Mouse (Mus musculus) forebrain, embryonic 16.5 days (tissue): ENCODE measurements around the gene Calm1. TPM values are rescaled to one million over a fixed set of nuclear protein-coding genes. Genes with fewer than 3 reads are reported as not detected.
"Not testable (repeated sequence)": the region's sequence is repeated elsewhere in the genome, so short reads cannot be mapped to it uniquely, and the experiment has no call there.

ENCODE experiments used
- ATAC-seq: fragments of 200-750 bp; cut with Nextera tagmentation; 2 replicates; pipeline ENCODE4 v1.8.0; 2017; ENCODE audit warnings: mild to moderate bottlenecking, moderate library complexity
- H3K27ac ChIP-seq: fragments of 300-500 bp; sonication (generic); 2 replicates; pipeline ENCODE4 v1.5.1; 2014; ENCODE audit warnings: low read length, control low read depth
- H3K27me3 ChIP-seq: fragments of 300-500 bp; sonication (generic); replicated peaks from 2 replicates; pipeline ENCODE4 v1.6.1; 2014; ENCODE audit warnings: low read length; ENCODE audit not compliant: control insufficient read depth, insufficient read depth
- H3K36me3 ChIP-seq: fragments of 300-500 bp; sonication (generic); 2 replicates; pipeline ENCODE4 v1.6.1; 2014; ENCODE audit not compliant: control insufficient read depth, insufficient read depth
- H3K4me1 ChIP-seq: fragments of 300-500 bp; sonication (generic); replicated peaks from 2 replicates; pipeline ENCODE4 v1.6.1; 2014; ENCODE audit warnings: low read length; ENCODE audit not compliant: control insufficient read depth, insufficient read depth
- H3K4me2 ChIP-seq: fragments of 300-500 bp; sonication (generic); 2 replicates; pipeline ENCODE4 v1.6.1; 2014; ENCODE audit warnings: mild to moderate bottlenecking, low read length, control low read depth
- H3K4me3 ChIP-seq: fragments of 300-500 bp; sonication (generic); replicated peaks from 2 replicates; pipeline ENCODE4 v1.5.1; 2014; ENCODE audit warnings: mild to moderate bottlenecking, low read length, control low read depth
- H3K9ac ChIP-seq: fragments of 300-500 bp; sonication (generic); replicated peaks from 2 replicates; pipeline ENCODE4 v1.6.1; 2014; ENCODE audit warnings: low read depth, low read length, control low read depth
- H3K9me3 ChIP-seq: fragments of 300-500 bp; sonication (generic); 2 replicates; pipeline ENCODE4 v1.6.1; 2016; ENCODE audit warnings: low read length; ENCODE audit not compliant: control insufficient read depth
- WGBS: fragments of 180-500 bp; shearing (Covaris S2); extraction: QIAGEN DNeasy Blood & Tissue Kit; methylation state at CpG from one replicate; pipeline ENCODE4 v1.1.7; 2014; 5-methylcytosine and 5-hydroxymethylcytosine counted together
- polyA plus RNA-seq: library from polyadenylated mRNA; unstranded; fragments of >200 nt; fragmentation: Nextera tagmentation; extraction: Ambion mirVana; gene quantifications from 2 replicates; pipeline ENCODE4 v1.2.1, GENCODE M21; 2015

Gene Calm1
- polyA plus RNA-seq, 1 experiment from 2014 or later = 2,140 TPM

DNA sequence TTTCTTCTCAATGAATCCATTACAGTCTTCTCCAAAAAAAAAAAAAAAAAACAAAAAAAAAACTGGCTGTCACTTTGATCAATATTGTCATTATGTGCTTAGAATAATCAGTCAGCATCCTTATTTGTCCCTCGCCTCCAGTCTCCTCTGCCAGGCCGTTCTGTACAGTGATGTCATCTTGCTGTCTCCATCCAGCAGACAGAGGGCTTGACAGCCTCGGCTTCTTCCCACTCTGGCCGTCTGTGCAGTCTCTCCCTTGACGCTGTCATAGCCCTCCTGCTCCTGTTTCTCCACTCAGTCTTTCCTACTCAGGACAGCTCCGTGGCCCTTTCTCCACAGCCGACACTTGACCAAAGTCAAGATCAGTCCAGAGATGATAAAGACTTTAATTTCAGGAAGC is 26.8 kb upstream of the Calm1 start:
- Histone ChIP-seq H3K4me1 (peaks cover 10% of the 10 kb centered on the region), H3K9me3 (no peaks in the 10 kb centered on the region), H3K4me2 (no peak overlapping the region), H3K36me3 (no peaks in the 10 kb centered on the region), H3K9ac (no peak overlapping the region), H3K27me3 (no peaks in the 10 kb centered on the region), H3K4me3 (no peak overlapping the region), H3K27ac (no peak overlapping the region)
- no peak for ATAC-seq
- 76% methylated on average over 7 of the region's 7 CpGs for WGBS

- H3K4me3 ChIP-seq = no peak overlapping the region
- peak; percentile 61 for ATAC-seq
- H3K4me2 ChIP-seq = no peak overlapping the region
- no peaks in the 10 kb centered on the region for H3K4me1 ChIP-seq
- H3K27ac ChIP-seq = no peak overlapping the region
- H3K27me3 ChIP-seq = no peaks in the 10 kb centered on the region
- H3K36me3 ChIP-seq = no peaks in the 10 kb centered on the region
- no peaks in the 10 kb centered on the region for H3K9me3 ChIP-seq
- WGBS = 18% methylated on average over 11 of the region's 11 CpGs
- H3K9ac ChIP-seq = no peak overlapping the region
Observed at GRCm38 (mm10) chr12:100176469-100177056, 22.7 kb upstream of the Calm1 start.

DNA sequence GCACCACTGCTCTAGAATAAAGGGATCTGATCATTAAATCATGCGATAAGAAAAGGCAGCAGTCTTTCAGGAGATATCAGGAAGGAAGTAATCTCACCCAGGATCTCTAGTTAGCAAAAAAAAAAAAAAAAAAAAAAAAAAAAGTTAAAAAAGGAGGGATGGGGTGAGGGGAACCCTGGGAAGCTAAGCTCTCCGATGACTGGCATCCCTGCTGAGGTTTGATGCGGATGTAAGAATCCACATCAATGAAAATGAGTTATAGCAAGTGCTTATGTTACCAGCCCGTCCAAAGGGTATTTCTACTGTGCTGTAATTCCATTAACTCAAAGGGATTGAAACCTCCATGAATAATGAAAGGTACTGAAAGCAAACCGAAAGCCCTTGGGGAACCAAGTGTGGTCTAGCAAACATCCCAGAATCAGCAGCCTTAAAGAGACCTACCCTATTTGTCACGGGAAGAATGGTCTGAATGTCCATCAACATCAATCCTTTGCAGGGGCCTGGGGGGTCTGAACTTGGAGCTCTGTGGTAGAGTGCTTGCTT is 20.3 kb upstream of the Calm1 start:
- ATAC-seq = no peak
- H3K27me3 ChIP-seq = no peaks in the 10 kb centered on the region
- H3K27ac ChIP-seq = no peak overlapping the region
- H3K36me3 ChIP-seq = no peaks in the 10 kb centered on the region
- WGBS = 26% methylated on average over 6 of the region's 6 CpGs
- no peaks in the 10 kb centered on the region for H3K4me1 ChIP-seq
- no peak overlapping the region for H3K9ac ChIP-seq
- no peak overlapping the region for H3K4me2 ChIP-seq
- H3K9me3 ChIP-seq = no peaks in the 10 kb centered on the region
- no peak overlapping the region for H3K4me3 ChIP-seq

DNA sequence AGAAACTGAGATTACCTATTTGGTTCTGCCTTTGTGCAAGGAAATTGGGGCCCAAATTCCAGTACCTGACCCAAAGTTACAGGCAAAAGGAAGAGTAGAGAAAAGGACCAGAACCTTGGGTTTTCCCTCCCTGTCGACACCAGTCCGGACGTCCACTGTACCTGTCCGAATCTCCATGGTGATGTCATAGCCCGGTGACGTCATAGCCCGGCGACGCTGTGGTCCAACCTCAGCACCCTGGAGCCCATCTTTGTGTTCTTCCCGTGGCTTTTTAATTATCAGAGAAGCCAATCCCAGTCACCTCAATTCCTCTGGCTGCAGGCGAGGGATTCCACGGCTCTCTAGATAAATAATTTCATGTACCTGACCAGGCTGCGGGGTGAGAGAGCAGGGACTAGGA is 18.4 kb upstream of the Calm1 start:
- Histone ChIP-seq H3K9me3 (no peaks in the 10 kb centered on the region), H3K4me1 (peaks cover under 1% of the 10 kb centered on the region), H3K27ac (no peak overlapping the region), H3K36me3 (no peaks in the 10 kb centered on the region), H3K27me3 (no peaks in the 10 kb centered on the region), H3K9ac (no peak overlapping the region), H3K4me2 (no peak overlapping the region), H3K4me3 (no peak overlapping the region)
- WGBS = 90% methylated on average over 13 of the region's 13 CpGs
- no peak for ATAC-seq

DNA sequence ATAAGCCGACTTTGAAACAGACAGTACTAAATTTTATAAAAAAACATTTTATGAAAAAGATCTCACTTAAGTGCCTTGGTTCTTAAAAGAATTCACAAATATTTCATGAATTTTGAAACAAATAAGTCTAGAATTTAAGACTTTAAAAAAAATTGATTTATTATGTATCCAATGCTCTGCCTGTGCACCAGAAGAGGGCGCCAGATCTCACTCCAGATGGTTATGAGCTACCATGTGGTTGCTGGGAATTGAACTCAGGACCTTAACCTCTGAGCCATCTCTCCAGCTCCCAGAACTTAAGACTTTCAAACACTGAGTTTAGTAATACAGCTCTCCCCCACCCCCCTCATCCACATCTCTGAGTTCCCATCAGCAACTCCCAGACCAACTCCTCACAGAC is 16.6 kb upstream of the Calm1 start:
- H3K9me3 ChIP-seq = no peaks in the 10 kb centered on the region
- no peaks in the 10 kb centered on the region for H3K27me3 ChIP-seq
- H3K9ac ChIP-seq = no peak overlapping the region
- no peak overlapping the region for H3K4me2 ChIP-seq
- no peaks in the 10 kb centered on the region for H3K36me3 ChIP-seq
- WGBS = 88% methylated on average over 2 of the region's 2 CpGs
- H3K4me3 ChIP-seq = no peak overlapping the region
- ATAC-seq = no peak
- H3K4me1 ChIP-seq = peaks cover 7% of the 10 kb centered on the region
- no peak overlapping the region for H3K27ac ChIP-seq

DNA sequence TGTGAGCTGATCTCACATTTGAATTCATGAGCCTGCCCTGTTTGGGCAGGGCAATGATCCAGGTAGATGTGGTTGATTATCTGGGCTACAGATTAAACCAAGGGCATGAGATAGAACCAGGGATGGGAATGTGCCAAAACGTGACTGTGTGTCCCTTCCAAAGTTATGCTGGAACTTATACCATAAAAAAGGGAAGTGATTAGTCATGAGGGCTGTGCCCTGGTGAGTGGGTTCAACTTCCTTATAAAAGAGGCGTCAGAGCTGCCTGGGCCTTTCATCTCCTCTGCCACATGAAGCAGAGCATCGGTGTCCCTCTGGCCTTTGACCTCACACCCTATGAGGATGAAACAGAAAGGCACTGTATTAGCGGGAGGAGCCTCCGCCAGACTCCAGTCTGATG is 15.3 kb upstream of the Calm1 start:
- peaks cover 13% of the 10 kb centered on the region for H3K4me1 ChIP-seq
- no peak overlapping the region for H3K4me2 ChIP-seq
- no peak overlapping the region for H3K4me3 ChIP-seq
- no peaks in the 10 kb centered on the region for H3K36me3 ChIP-seq
- H3K9me3 ChIP-seq = no peaks in the 10 kb centered on the region
- H3K27ac ChIP-seq = no peak overlapping the region
- H3K27me3 ChIP-seq = no peaks in the 10 kb centered on the region
- H3K9ac ChIP-seq = no peak overlapping the region
- WGBS = 83% methylated on average over 5 of the region's 5 CpGs
- ATAC-seq = no peak

DNA sequence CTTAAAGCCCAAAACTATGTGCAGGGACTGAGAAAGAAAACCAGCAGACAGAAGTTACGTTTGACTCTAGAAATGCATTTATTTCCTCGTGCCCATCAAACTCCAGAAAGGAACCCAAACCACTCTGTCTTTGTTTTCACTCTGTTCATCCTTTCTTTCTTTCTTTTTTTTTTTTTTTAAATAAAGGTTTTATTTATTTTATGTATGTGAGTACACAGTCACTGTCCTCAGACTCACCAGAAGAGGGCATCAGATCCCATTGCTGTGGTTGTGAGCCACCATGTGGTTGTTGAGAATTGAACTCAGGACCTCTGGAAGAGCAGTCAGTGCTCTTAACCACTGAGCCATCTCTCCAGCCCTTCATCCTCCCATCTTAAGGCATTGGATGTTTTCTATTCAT is 14.3 kb upstream of the Calm1 start:
- H3K4me3 ChIP-seq, H3K9me3 ChIP-seq, ATAC-seq, H3K27me3 ChIP-seq, H3K9ac ChIP-seq, H3K27ac ChIP-seq, H3K36me3 ChIP-seq, H3K4me2 ChIP-seq: not testable (repeated sequence)
- WGBS = 94% methylated on average over 2 of the region's 2 CpGs
- H3K4me1 ChIP-seq = peaks cover 13% of the 10 kb centered on the region

GRCm38 (mm10) chr12:100185897-100186296 is 13.3 kb upstream of the Calm1 start:
- peak overlapping the region; percentile 10; the same call in 1 of the 2 replicates for H3K9ac ChIP-seq
- WGBS = 59% methylated on average over 7 of the region's 7 CpGs
- peaks cover 13% of the 10 kb centered on the region for H3K4me1 ChIP-seq
- H3K27ac ChIP-seq = peak overlapping the region; percentile 99
- H3K9me3 ChIP-seq = no peaks in the 10 kb centered on the region
- H3K4me2 ChIP-seq = peak overlapping the region; percentile 33; the same call in 1 of the 2 replicates
- no peaks in the 10 kb centered on the region for H3K27me3 ChIP-seq
- H3K36me3 ChIP-seq = no peaks in the 10 kb centered on the region
- no peak for ATAC-seq
- H3K4me3 ChIP-seq = no peak overlapping the region

DNA sequence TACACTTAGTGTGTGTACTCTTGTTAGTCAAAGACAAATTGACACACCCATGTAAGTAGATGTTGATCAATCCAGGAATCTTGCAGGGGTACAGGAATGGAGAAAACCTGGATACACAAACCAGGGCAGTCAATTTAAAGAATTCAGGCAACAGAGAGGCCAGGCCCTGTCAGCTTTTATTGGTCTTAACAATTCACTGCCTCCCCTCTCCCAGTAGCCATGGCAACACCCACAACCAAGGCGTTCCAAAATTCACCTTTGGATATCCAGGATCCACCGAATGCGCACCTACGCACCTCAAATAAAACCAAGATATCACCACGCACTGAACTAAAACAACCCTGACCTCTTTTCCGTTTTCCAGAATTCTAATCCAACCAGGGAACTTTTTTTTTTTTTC is 12.9 kb upstream of the Calm1 start:
- H3K27ac ChIP-seq = peak overlapping the region; percentile 99
- peaks cover 13% of the 10 kb centered on the region for H3K4me1 ChIP-seq
- no peaks in the 10 kb centered on the region for H3K36me3 ChIP-seq
- H3K27me3 ChIP-seq = no peaks in the 10 kb centered on the region
- H3K4me2 ChIP-seq = peak overlapping the region; percentile 51
- ATAC-seq = no peak
- peak overlapping the region; percentile 67 for H3K4me3 ChIP-seq
- peak overlapping the region; percentile 89 for H3K9ac ChIP-seq
- no peaks in the 10 kb centered on the region for H3K9me3 ChIP-seq
- WGBS = 2% methylated on average over 6 of the region's 6 CpGs
